Mouse (Mus musculus) testis, adult 2 months (tissue): Measurements from ENCODE around the gene Chrm3. TPM values are rescaled to one million over a fixed set of nuclear protein-coding genes. Genes with fewer than 3 reads are reported as not detected.

ENCODE experiments used
- H3K27ac ChIP-seq: fragments of 200-500 bp; 2 replicates; pipeline ENCODE4 v1.5.1; 2012; ENCODE audit warnings: low read depth, low read length; ENCODE audit not compliant: control insufficient read depth, insufficient read depth
- H3K27me3 ChIP-seq: fragments of 200-500 bp; 2 replicates; pipeline ENCODE4 v1.6.1; 2012; ENCODE audit warnings: mild to moderate bottlenecking, low read length, moderate library complexity; ENCODE audit not compliant: control insufficient read depth, insufficient read depth
- H3K36me3 ChIP-seq: fragments of 200-500 bp; 2 replicates; pipeline ENCODE4 v1.6.1; 2012; ENCODE audit warnings: mild to moderate bottlenecking, low read length; ENCODE audit not compliant: control insufficient read depth, insufficient read depth
- H3K4me1 ChIP-seq: fragments of 200-500 bp; 2 replicates; pipeline ENCODE4 v1.6.1; 2012; ENCODE audit warnings: low read length; ENCODE audit not compliant: control insufficient read depth, insufficient read depth
- H3K4me3 ChIP-seq: fragments of 200-500 bp; 2 replicates; pipeline ENCODE4 v1.5.1; 2012; ENCODE audit warnings: low read depth, mild to moderate bottlenecking, low read length, moderate library complexity, mixed read lengths; ENCODE audit not compliant: control insufficient read depth
- CTCF ChIP-seq: fragments of 200-500 bp; IDR thresholded peaks from 2 replicates; pipeline ENCODE4 v1.5.1; 2012; ENCODE audit warnings: low read depth, mild to moderate bottlenecking, inconsistent platforms, low read length, moderate library complexity; ENCODE audit not compliant: control insufficient read depth, insufficient read depth, insufficient replicate concordance
- POLR2A ChIP-seq: fragments of 200-500 bp; IDR thresholded peaks from 2 replicates; pipeline ENCODE4 v1.6.1; 2012; ENCODE audit warnings: low read depth, mild to moderate bottlenecking, inconsistent platforms, low read length, moderate library complexity; ENCODE audit not compliant: control insufficient read depth
- polyA plus RNA-seq: library from polyadenylated mRNA; depleted of rRNA; stranded (reverse); fragments of >200 nt; gene quantifications from 2 replicates; pipeline ENCODE4 v1.2.3, GENCODE M21; 2012

Chrm3 gene
- polyA plus RNA-seq, 1 experiment: 0.02 TPM

- TF ChIP-seq POLR2A (no peak), CTCF (no peak)
- no peak overlapping the region for H3K4me3 ChIP-seq
- no peak overlapping the region for H3K27ac ChIP-seq
- no peaks in the 10 kb centered on the region for H3K4me1 ChIP-seq
- no peaks in the 10 kb centered on the region for H3K27me3 ChIP-seq
- H3K36me3 ChIP-seq: no peaks in the 10 kb centered on the region
Observed at GRCm38 (mm10) chr13:10253049-10253448, 107.6 kb downstream of the Chrm3 start.

GRCm38 (mm10) chr13:10251499-10252179, 109.0 kb downstream of the Chrm3 start:
- TF ChIP-seq POLR2A: no peak
- TF ChIP-seq CTCF: no peak
- H3K27me3 ChIP-seq: no peaks in the 10 kb centered on the region
- H3K4me1 ChIP-seq: no peaks in the 10 kb centered on the region
- no peaks in the 10 kb centered on the region for H3K36me3 ChIP-seq
- no peak overlapping the region for H3K4me3 ChIP-seq
- no peak overlapping the region for H3K27ac ChIP-seq

GRCm38 (mm10) chr13:10244243-10244998, 116.2 kb downstream of the Chrm3 start:
- H3K27ac ChIP-seq: no peak overlapping the region

GRCm38 (mm10) chr13:10240238-10240637, 120.4 kb downstream of the Chrm3 start:
- no peak overlapping the region for H3K27ac ChIP-seq
- no peaks in the 10 kb centered on the region for H3K27me3 ChIP-seq
- TF ChIP-seq CTCF (no peak), POLR2A (no peak)
- H3K4me3 ChIP-seq: no peak overlapping the region
- H3K4me1 ChIP-seq: no peaks in the 10 kb centered on the region
- H3K36me3 ChIP-seq: no peaks in the 10 kb centered on the region

More at GRCm38 (mm10) chr13:10244243-10244998, 116.2 kb downstream of the Chrm3 start:
- H3K4me3 ChIP-seq: no peak overlapping the region
- TF ChIP-seq POLR2A: no peak
- no peak for TF ChIP-seq CTCF
- H3K27me3 ChIP-seq: no peaks in the 10 kb centered on the region
- H3K4me1 ChIP-seq: no peaks in the 10 kb centered on the region
- H3K36me3 ChIP-seq: no peaks in the 10 kb centered on the region

GRCm38 (mm10) chr13:10239825-10240224, 120.8 kb downstream of the Chrm3 start:
- no peaks in the 10 kb centered on the region for H3K27me3 ChIP-seq
- H3K27ac ChIP-seq: no peak overlapping the region
- no peak overlapping the region for H3K4me3 ChIP-seq
- no peaks in the 10 kb centered on the region for H3K36me3 ChIP-seq
- H3K4me1 ChIP-seq: no peaks in the 10 kb centered on the region
- TF ChIP-seq CTCF: no peak
- TF ChIP-seq POLR2A: no peak

GRCm38 (mm10) chr13:10237616-10238015, 123.0 kb downstream of the Chrm3 start:
- Histone ChIP-seq H3K36me3 (no peaks in the 10 kb centered on the region), H3K4me3 (no peak overlapping the region), H3K27me3 (no peaks in the 10 kb centered on the region), H3K27ac (no peak overlapping the region), H3K4me1 (no peaks in the 10 kb centered on the region)
- TF ChIP-seq POLR2A (no peak), CTCF (no peak)

GRCm38 (mm10) chr13:10236279-10236678, 124.4 kb downstream of the Chrm3 start:
- Histone ChIP-seq H3K27me3 (no peaks in the 10 kb centered on the region), H3K4me1 (no peaks in the 10 kb centered on the region), H3K27ac (no peak overlapping the region), H3K4me3 (no peak overlapping the region), H3K36me3 (no peaks in the 10 kb centered on the region)
- TF ChIP-seq CTCF: no peak
- TF ChIP-seq POLR2A: no peak
